Mouse (Mus musculus): ENCODE data around the gene Gramd1a.

GRCm38 (mm10) chr7:31140941-31141340 lies 14.8 kb downstream of the Gramd1a start:
- TF ChIP-seq CTCF (conservative IDR thresholded peaks at IDR 0.05; ENCODE audit: insufficient read depth, insufficient read length, low read depth, low read length): no peak
- no peak for TF ChIP-seq POLR2A (IDR thresholded peaks at IDR 0.05; ENCODE audit: low read depth, low read length)
